22 mouse cellular contexts compared by ENCODE assay signal in the genomic region with DNA sequence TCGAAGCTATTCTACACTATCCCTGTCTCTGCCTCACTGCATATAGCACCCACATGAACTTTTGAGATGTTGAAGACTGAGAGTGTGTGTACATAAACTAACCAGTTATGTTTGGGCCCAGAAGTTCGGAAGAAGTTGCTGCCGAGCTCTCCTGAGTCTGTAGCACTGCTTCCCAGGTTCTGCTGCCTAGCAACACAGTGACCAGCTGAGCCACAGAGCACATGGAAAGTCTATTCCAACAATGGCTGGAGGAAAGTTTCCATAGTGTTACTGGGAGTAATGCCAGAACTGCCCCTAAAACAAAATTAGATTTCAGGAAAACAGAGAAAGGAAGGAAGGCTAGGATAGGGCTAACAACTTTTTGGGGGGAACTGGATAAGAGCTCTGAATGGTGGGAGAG.
DNase-seq lines count a peak whose midpoint lies in the region; ATAC-seq and TF ChIP-seq lines count a peak whose summit lies in the region.
"Had no signal": no experiment of that assay in that cellular context is flagged by ENCODE, and none has a peak within 500 bp of the region (broad histone marks: within the 10 kb centered on the region; RNA-seq: fewer than 3 reads in every experiment).

No protein-coding gene starts in this region.

- WGBS in forebrain, embryonic 12.5 days = 74% methylated on average over 3 of the region's 3 CpGs
- WGBS in forebrain, embryonic 16.5 days = 54% methylated on average over 3 of the region's 3 CpGs
- whole genome bisulfite sequencing in heart, embryonic 10.5 days = 69% methylated on average over 3 of the region's 3 CpGs
- 69% methylated on average over 3 of the region's 3 CpGs for WGBS in midbrain, embryonic 14.5 days
- WGBS in midbrain, embryonic 15.5 days = 69% methylated on average over 3 of the region's 3 CpGs
- WGBS in limb, embryonic 14.5 days = 60% methylated on average over 3 of the region's 3 CpGs

- no peak overlapping the region for H3K4me3 ChIP-seq in forebrain, embryonic 12.5 days (replicated peaks)
- no peak overlapping the region for H3K4me3 ChIP-seq in forebrain, embryonic 16.5 days (replicated peaks; ENCODE audit: low read length)
- H3K4me3 ChIP-seq in heart, embryonic 10.5 days = no peak overlapping the region
- no peak overlapping the region for H3K4me3 ChIP-seq in midbrain, embryonic 14.5 days (replicated peaks; ENCODE audit: low read depth, low read length)
- no peak overlapping the region for H3K4me3 ChIP-seq in midbrain, embryonic 15.5 days
- H3K4me3 ChIP-seq in limb, embryonic 14.5 days (replicated peaks; ENCODE audit: low read length) = no peak overlapping the region
- H3K4me3 ChIP-seq: erythroblast, embryonic 14.5 days; layer of hippocampus, adult 2 months; stomach, embryonic 15.5 days had no signal

- no peak for TF ChIP-seq POLR2A in limb, embryonic 14.5 days (IDR thresholded peaks at IDR 0.05; ENCODE audit: borderline replicate concordance, extremely low read depth, insufficient read depth, insufficient read length)

- H3K27me3 ChIP-seq in forebrain, embryonic 12.5 days = no peaks in the 10 kb centered on the region
- H3K27me3 ChIP-seq in forebrain, embryonic 16.5 days (replicated peaks; ENCODE audit: control insufficient read depth, insufficient read depth, low read length) = no peaks in the 10 kb centered on the region
- H3K27me3 ChIP-seq in heart, embryonic 10.5 days (ENCODE audit: insufficient read depth, poor library complexity, severe bottlenecking) = peaks cover 33% of the 10 kb centered on the region
- H3K27me3 ChIP-seq in midbrain, embryonic 14.5 days (ENCODE audit: control insufficient read depth, insufficient read depth, low read length) = no peaks in the 10 kb centered on the region
- no peaks in the 10 kb centered on the region for H3K27me3 ChIP-seq in midbrain, embryonic 15.5 days (replicated peaks)
- no peaks in the 10 kb centered on the region for H3K27me3 ChIP-seq in limb, embryonic 14.5 days (ENCODE audit: control insufficient read depth, insufficient read depth, low read length)
- H3K27me3 ChIP-seq: CH12.LX; stomach, embryonic 15.5 days had no signal

- H3K27ac ChIP-seq in forebrain, embryonic 12.5 days = no peak overlapping the region
- no peak overlapping the region for H3K27ac ChIP-seq in forebrain, embryonic 16.5 days (ENCODE audit: low read length)
- no peak overlapping the region for H3K27ac ChIP-seq in heart, embryonic 10.5 days
- no peak overlapping the region for H3K27ac ChIP-seq in midbrain, embryonic 14.5 days (replicated peaks; ENCODE audit: low read depth, low read length)
- no peak overlapping the region for H3K27ac ChIP-seq in midbrain, embryonic 15.5 days
- H3K27ac ChIP-seq in limb, embryonic 14.5 days (replicated peaks; ENCODE audit: low read depth, low read length) = no peak overlapping the region
- H3K27ac ChIP-seq: hindbrain, embryonic 14.5 days; kidney, postnatal 0 days; layer of hippocampus, adult 2 months; liver, embryonic 14.5 days; stomach, embryonic 15.5 days had no signal

- H3K4me1 ChIP-seq in forebrain, embryonic 12.5 days = no peaks in the 10 kb centered on the region; the same call in 1 of the 2 replicates
- no peaks in the 10 kb centered on the region for H3K4me1 ChIP-seq in forebrain, embryonic 16.5 days (replicated peaks; ENCODE audit: control insufficient read depth, insufficient read depth, low read length)
- H3K4me1 ChIP-seq in heart, embryonic 10.5 days = peaks cover 3% of the 10 kb centered on the region; the same call in 1 of the 2 replicates
- no peaks in the 10 kb centered on the region for H3K4me1 ChIP-seq in midbrain, embryonic 14.5 days (ENCODE audit: control insufficient read depth, insufficient read depth, low read length)
- no peaks in the 10 kb centered on the region for H3K4me1 ChIP-seq in midbrain, embryonic 15.5 days
- H3K4me1 ChIP-seq in limb, embryonic 14.5 days (ENCODE audit: control insufficient read depth, insufficient read depth, low read length) = no peaks in the 10 kb centered on the region
- H3K4me1 ChIP-seq: stomach, embryonic 15.5 days had no signal

- H3K9ac ChIP-seq in forebrain, embryonic 12.5 days = no peak overlapping the region
- H3K9ac ChIP-seq in forebrain, embryonic 16.5 days (replicated peaks; ENCODE audit: low read depth, low read length) = no peak overlapping the region
- H3K9ac ChIP-seq in midbrain, embryonic 14.5 days (replicated peaks; ENCODE audit: low read length) = no peak overlapping the region
- no peak overlapping the region for H3K9ac ChIP-seq in midbrain, embryonic 15.5 days
- H3K9ac ChIP-seq in limb, embryonic 14.5 days (ENCODE audit: low read depth, low read length, severe bottlenecking) = no peak overlapping the region
- H3K9ac ChIP-seq: hindbrain, embryonic 14.5 days; liver, embryonic 14.5 days; stomach, embryonic 15.5 days had no signal

- peak; percentile 75 for DNase-seq in heart, embryonic 10.5 days (ENCODE audit: low spot score)
- DNase-seq in heart, postnatal 14 days = no peak
- DNase-seq in midbrain, embryonic 14.5 days = peak; percentile 38
- peak; percentile 66 for DNase-seq in limb, embryonic 14.5 days (ENCODE audit: low spot score)
- DNase-seq in urinary bladder, postnatal 14 days (ENCODE audit: low spot score) = no peak
- DNase-seq: adrenal gland, adult 2 months; cerebellum, postnatal 10 days; kidney, adult 11 months; left cerebral cortex, postnatal 4 days; lung, postnatal 36 days; spleen, adult 18-20 months; thymus, adult 2 months had no signal

- no peaks in the 10 kb centered on the region for H3K36me3 ChIP-seq in forebrain, embryonic 12.5 days (replicated peaks)
- no peaks in the 10 kb centered on the region for H3K36me3 ChIP-seq in forebrain, embryonic 16.5 days (ENCODE audit: control insufficient read depth, insufficient read depth)
- no peaks in the 10 kb centered on the region for H3K36me3 ChIP-seq in heart, embryonic 10.5 days
- H3K36me3 ChIP-seq in midbrain, embryonic 14.5 days (ENCODE audit: control insufficient read depth, insufficient read depth, low read length) = no peaks in the 10 kb centered on the region
- no peaks in the 10 kb centered on the region for H3K36me3 ChIP-seq in midbrain, embryonic 15.5 days (replicated peaks)
- H3K36me3 ChIP-seq in limb, embryonic 14.5 days (ENCODE audit: control insufficient read depth, insufficient read depth, low read length) = no peaks in the 10 kb centered on the region
- H3K36me3 ChIP-seq: stomach, embryonic 15.5 days had no signal

- intact Hi-C loops in heart, postnatal 14 days (cut with DNase I) = no loop called here

- H3K4me2 ChIP-seq in forebrain, embryonic 12.5 days = no peak overlapping the region
- no peak overlapping the region for H3K4me2 ChIP-seq in forebrain, embryonic 16.5 days (ENCODE audit: low read length)
- H3K4me2 ChIP-seq in midbrain, embryonic 14.5 days (ENCODE audit: low read length) = no peak overlapping the region
- no peak overlapping the region for H3K4me2 ChIP-seq in midbrain, embryonic 15.5 days
- no peak overlapping the region for H3K4me2 ChIP-seq in limb, embryonic 14.5 days (replicated peaks; ENCODE audit: low read depth, low read length, severe bottlenecking)
- H3K4me2 ChIP-seq: hindbrain, embryonic 14.5 days; stomach, embryonic 15.5 days had no signal

- H3K9me3 ChIP-seq in forebrain, embryonic 12.5 days = no peaks in the 10 kb centered on the region
- H3K9me3 ChIP-seq in forebrain, embryonic 16.5 days (ENCODE audit: control insufficient read depth, low read length) = no peaks in the 10 kb centered on the region
- H3K9me3 ChIP-seq in heart, embryonic 10.5 days = peaks cover 3% of the 10 kb centered on the region; the same call in 1 of the 2 replicates
- no peaks in the 10 kb centered on the region for H3K9me3 ChIP-seq in midbrain, embryonic 14.5 days (ENCODE audit: control insufficient read depth, low read length)
- H3K9me3 ChIP-seq in midbrain, embryonic 15.5 days = no peaks in the 10 kb centered on the region
- H3K9me3 ChIP-seq in limb, embryonic 14.5 days (ENCODE audit: control insufficient read depth, low read length) = no peaks in the 10 kb centered on the region
- H3K9me3 ChIP-seq: stomach, embryonic 15.5 days had no signal

- 0 out of 2 replicates have a peak, but pooled peaks have one; percentile 49 for ATAC-seq in forebrain, embryonic 12.5 days (ENCODE audit: low FRiP score)
- no peak for ATAC-seq in forebrain, embryonic 16.5 days
- no peak for ATAC-seq in midbrain, embryonic 14.5 days (ENCODE audit: low FRiP score, low TSS enrichment)
- no peak for ATAC-seq in midbrain, embryonic 15.5 days (replicated peaks)
- ATAC-seq in limb, embryonic 14.5 days (ENCODE audit: low FRiP score, low read depth) = no peak

Comparison
In these comparisons a context has a peak if more than half of its experiments do, and no peak if none do; other contexts are left out.
1. DNase-seq: peak in heart, embryonic 10.5 days (single experiment), midbrain, embryonic 14.5 days (single experiment) and limb, embryonic 14.5 days (single experiment); none in heart, postnatal 14 days (0 of 2) and urinary bladder, postnatal 14 days (single experiment).